27 mouse cellular contexts compared by ENCODE assay signal in the genomic region with DNA sequence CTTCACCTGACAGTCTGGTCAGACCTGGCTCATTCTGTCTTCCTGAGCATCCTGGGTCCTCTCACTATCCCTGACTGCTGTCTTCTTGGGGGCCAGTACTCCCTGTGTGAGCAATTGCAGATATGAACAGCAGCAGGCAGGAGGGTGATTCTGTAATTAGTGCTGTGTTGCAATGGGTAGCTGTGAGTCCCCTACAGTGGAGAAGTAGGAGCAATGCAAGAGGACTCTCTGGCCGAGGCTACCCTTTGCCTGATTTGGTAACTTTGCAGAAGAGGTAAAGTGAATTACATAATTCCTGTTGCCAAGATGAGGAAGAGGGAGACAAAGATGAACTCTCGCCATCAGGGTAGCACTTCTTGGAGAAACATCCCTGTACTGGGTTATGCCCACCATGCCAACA. TPM values are rescaled to one million over a fixed set of nuclear protein-coding genes. Genes with fewer than 3 reads are reported as not detected.
DNase-seq lines count a peak whose midpoint lies in the region; ATAC-seq and TF ChIP-seq lines count a peak whose summit lies in the region.
"Had no signal": no experiment of that assay in that cellular context is flagged by ENCODE, and none has a peak within 500 bp of the region (broad histone marks: within the 10 kb centered on the region; RNA-seq: fewer than 3 reads in every experiment).

No protein-coding gene starts in this region.

- 0 out of 2 replicates have a peak, but pooled peaks cover 5% of the 10 kb centered on the region for H3K27me3 ChIP-seq in forebrain, embryonic 10.5 days (ENCODE audit: poor library complexity, severe bottlenecking)
- H3K27me3 ChIP-seq in forebrain, embryonic 16.5 days (replicated peaks; ENCODE audit: control insufficient read depth, insufficient read depth, low read length), result no peaks in the 10 kb centered on the region
- H3K27me3 ChIP-seq: embryonic facial prominence, embryonic 12.5 days; heart, embryonic 15.5 days; hindbrain, embryonic 15.5 days; intestine, embryonic 15.5 days had no signal

- ATAC-seq in forebrain, embryonic 16.5 days, result no peak
- no peak for ATAC-seq in cerebellum, adult (ENCODE audit: insufficient number of reproducible peaks, low FRiP score, low TSS enrichment)
- ATAC-seq: intestine, embryonic 15.5 days; midbrain, embryonic 13.5 days had no signal

- no peak overlapping the region for H3K4me3 ChIP-seq in forebrain, embryonic 10.5 days
- H3K4me3 ChIP-seq in forebrain, embryonic 16.5 days (replicated peaks; ENCODE audit: low read length), result no peak overlapping the region
- no peak overlapping the region for H3K4me3 ChIP-seq in lung, adult 2 months (replicated peaks; ENCODE audit: extremely low read depth, low read depth, low read length)
- H3K4me3 ChIP-seq: embryonic facial prominence, embryonic 12.5 days; forebrain, embryonic 12.5 days; heart, embryonic 15.5 days; hindbrain, embryonic 15.5 days; intestine, embryonic 15.5 days; limb, embryonic 13.5 days; midbrain, embryonic 13.5 days had no signal

- H3K9me3 ChIP-seq in forebrain, embryonic 10.5 days, result no peaks in the 10 kb centered on the region
- H3K9me3 ChIP-seq in forebrain, embryonic 16.5 days (ENCODE audit: control insufficient read depth, low read length), result no peaks in the 10 kb centered on the region
- H3K9me3 ChIP-seq: embryonic facial prominence, embryonic 12.5 days; forebrain, embryonic 12.5 days; heart, embryonic 15.5 days; hindbrain, embryonic 15.5 days; intestine, embryonic 15.5 days; limb, embryonic 13.5 days; midbrain, embryonic 13.5 days had no signal

- no peak for TF ChIP-seq CTCF in lung, adult 2 months (IDR thresholded peaks at IDR 0.05; ENCODE audit: insufficient read depth, low read length)

- no peak for TF ChIP-seq POLR2A in lung, adult 2 months (IDR thresholded peaks at IDR 0.05; ENCODE audit: borderline replicate concordance, extremely low read depth, low read depth, low read length)

- H3K4me2 ChIP-seq in forebrain, embryonic 16.5 days (ENCODE audit: low read length), result no peak overlapping the region
- H3K4me2 ChIP-seq: embryonic facial prominence, embryonic 12.5 days; forebrain, embryonic 12.5 days; heart, embryonic 15.5 days; hindbrain, embryonic 15.5 days; intestine, embryonic 15.5 days; limb, embryonic 13.5 days; midbrain, embryonic 13.5 days had no signal

- no peak overlapping the region for H3K9ac ChIP-seq in forebrain, embryonic 16.5 days (replicated peaks; ENCODE audit: low read depth, low read length)
- H3K9ac ChIP-seq: embryonic facial prominence, embryonic 12.5 days; forebrain, embryonic 12.5 days; heart, embryonic 15.5 days; hindbrain, embryonic 15.5 days; intestine, embryonic 15.5 days; limb, embryonic 13.5 days; liver, embryonic 14.5 days; midbrain, embryonic 13.5 days had no signal

- H3K27ac ChIP-seq in forebrain, embryonic 10.5 days, result peak overlapping the region; percentile 79; the same call in 1 of the 2 replicates
- no peak overlapping the region for H3K27ac ChIP-seq in forebrain, embryonic 16.5 days (ENCODE audit: low read length)
- H3K27ac ChIP-seq: embryonic facial prominence, embryonic 12.5 days; forebrain, embryonic 12.5 days; heart, embryonic 15.5 days; hindbrain, embryonic 15.5 days; limb, embryonic 13.5 days; liver, embryonic 14.5 days; macrophage; midbrain, embryonic 13.5 days had no signal

- 92% methylated on average over 2 of the region's 2 CpGs for WGBS in forebrain, embryonic 10.5 days
- 86% methylated on average over 2 of the region's 2 CpGs for WGBS in forebrain, embryonic 16.5 days
- WGBS in lung, adult 2 months, result 82% methylated on average over 2 of the region's 2 CpGs

- peaks cover 31% of the 10 kb centered on the region for H3K4me1 ChIP-seq in forebrain, embryonic 10.5 days
- H3K4me1 ChIP-seq in forebrain, embryonic 16.5 days (replicated peaks; ENCODE audit: control insufficient read depth, insufficient read depth, low read length), result peaks cover 3% of the 10 kb centered on the region; the same call in 1 of the 2 replicates
- H3K4me1 ChIP-seq in lung, adult 2 months (ENCODE audit: control insufficient read depth, insufficient read depth, low read length), result no peaks in the 10 kb centered on the region

- no peaks in the 10 kb centered on the region for H3K36me3 ChIP-seq in forebrain, embryonic 10.5 days (replicated peaks)
- no peaks in the 10 kb centered on the region for H3K36me3 ChIP-seq in forebrain, embryonic 16.5 days (ENCODE audit: control insufficient read depth, insufficient read depth)
- H3K36me3 ChIP-seq: embryonic facial prominence, embryonic 12.5 days; forebrain, embryonic 12.5 days; heart, embryonic 15.5 days; hindbrain, embryonic 15.5 days; intestine, embryonic 15.5 days; limb, embryonic 13.5 days; midbrain, embryonic 13.5 days had no signal

- DNase-seq in forebrain, embryonic 10.5 days (ENCODE audit: extremely low spot score, low spot score), result no peak
- DNase-seq in lung, postnatal 25 days (ENCODE audit: low spot score), result peak; percentile 36
- DNase-seq in lung, adult 2 months, result no peak
- peak; percentile 44 for DNase-seq in lung, postnatal 36 days
- DNase-seq in adrenal gland, postnatal 10 days, result no peak
- DNase-seq: adrenal gland, postnatal 25 days; cerebellum, adult 11 months; cerebellum, postnatal 10 days; gastrocnemius, postnatal 36 days; heart, postnatal 36 days; kidney, adult 8-10 months; kidney, postnatal 10 days; layer of hippocampus, postnatal 36 days; right cerebral cortex, adult 18-20 months; right cerebral cortex, postnatal 4 days; thymus, postnatal 14 days had no signal

RNA-seq across cellular contexts. Expression of gene Cxcr4, which starts 50.1 kb away (rescaled TPM):
- polyA plus RNA-seq in forebrain, embryonic 10.5 days (2016; fragmentation: Nextera tagmentation; extraction: Ambion mirVana), result 6.6 and 7.9 TPM in 2 replicates
- 11.3 and 14.4 TPM in 2 replicates for polyA plus RNA-seq in forebrain, embryonic 16.5 days (2015; fragmentation: Nextera tagmentation; extraction: Ambion mirVana)
- polyA plus RNA-seq in lung, adult 2 months (2012; rRNA removed), result 163 and 178 TPM in 2 replicates
- total RNA-seq in adrenal gland, postnatal 10 days (2021), result 10 to 100 TPM; 39.8 to 49.6 TPM

Comparison
In these comparisons a context has a peak if more than half of its experiments do, and no peak if none do; other contexts are left out.
1. DNase-seq: peak in lung, postnatal 25 days (single experiment) and lung, postnatal 36 days (single experiment); none in forebrain, embryonic 10.5 days (single experiment), lung, adult 2 months (single experiment) and adrenal gland, postnatal 10 days (single experiment).
2. RNA of gene Cxcr4, which starts 50.1 kb away (polyA plus RNA-seq): 163 to 178 TPM in lung, adult 2 months; 11.3 to 14.4 TPM in forebrain, embryonic 16.5 days and 6.6 to 7.9 TPM in forebrain, embryonic 10.5 days; every median in the first group is over 10 times any median in the second.